Mouse (Mus musculus) adrenal gland, adult 10 weeks (tissue): ENCODE measurements around the gene Riox1. TPM values are rescaled to one million over a fixed set of nuclear protein-coding genes. Genes with fewer than 3 reads are reported as not detected.

ENCODE experiments used
- polyA plus RNA-seq: library from polyadenylated mRNA; stranded (reverse); fragments of 350-450 nt; fragmentation: Illumina TruSeq; extraction: RNeasy Lipid Tissue Mini Kit (QIAGEN cat#74804); gene quantifications from one replicate; pipeline ENCODE4 v1.2.3, GENCODE M21; 2014; ENCODE audit warnings: low read depth, low replicate concordance

Gene Riox1
- polyA plus RNA-seq: 1.7 TPM

DNA sequence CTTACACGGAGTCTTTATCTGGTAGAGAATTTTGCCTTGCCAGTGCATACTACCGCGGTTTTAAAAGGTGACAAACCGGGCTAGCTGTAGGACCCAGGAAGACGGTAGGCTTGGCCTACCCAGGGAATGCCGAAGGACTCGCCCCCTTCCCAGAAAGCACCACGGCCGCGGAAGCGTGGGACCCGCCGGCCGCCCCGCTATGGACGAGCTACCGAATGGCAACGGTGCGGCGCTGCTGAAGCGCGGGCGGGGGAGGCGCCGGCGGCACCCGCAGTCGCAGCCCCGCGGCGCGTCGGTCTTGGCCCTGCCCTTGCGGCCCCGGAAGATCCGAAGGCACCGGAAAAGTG lies at the start of gene Riox1:
TSS of gene Riox1 (plus strand) at position 116 of the 347 bp plus-strand sequence.

DNA sequence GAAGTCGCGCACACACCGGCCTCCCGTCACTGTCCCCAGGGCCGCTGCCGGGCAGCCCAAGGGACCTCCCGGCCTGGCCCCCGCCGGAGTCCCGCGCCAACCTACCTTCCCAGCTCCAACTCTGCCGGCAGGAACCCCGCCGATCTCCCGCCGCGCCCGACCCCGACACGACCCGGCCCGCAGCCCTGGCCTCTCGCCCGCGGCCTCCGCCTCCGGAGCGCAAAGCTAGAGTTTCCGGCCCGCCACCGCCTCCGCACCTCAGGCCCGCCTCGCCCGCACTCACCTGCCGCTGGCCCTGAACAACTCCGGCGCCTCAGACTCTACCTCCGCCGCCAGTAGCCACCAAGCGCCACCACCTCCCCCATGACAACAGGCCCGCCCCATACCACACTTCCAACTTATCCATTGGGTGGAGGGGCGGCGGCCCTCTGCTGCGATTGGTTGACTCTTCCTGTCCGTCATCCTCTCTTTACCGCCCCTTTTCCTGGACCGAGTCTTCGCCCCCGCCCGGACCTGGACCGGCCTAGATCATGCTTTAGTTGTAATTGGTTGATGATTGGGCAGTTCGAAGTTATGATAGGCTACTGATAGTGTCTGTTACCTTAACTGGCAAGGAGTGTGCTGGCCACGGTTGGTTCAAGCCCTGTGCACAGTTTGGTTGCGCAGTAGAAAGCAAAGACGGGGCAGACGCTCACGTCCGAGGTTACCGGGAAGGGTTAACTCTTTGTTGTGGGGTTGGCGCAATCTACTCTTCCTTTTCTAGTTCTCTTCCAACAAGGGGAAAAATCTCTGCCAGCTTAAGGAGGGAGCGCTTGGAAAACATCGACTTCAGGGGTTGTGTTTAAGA lies 28.6 kb upstream of the Riox1 start, which contains the start of gene Numb:
TSS of gene Numb (minus strand) at position 400 of the 847 bp plus-strand sequence.

DNA sequence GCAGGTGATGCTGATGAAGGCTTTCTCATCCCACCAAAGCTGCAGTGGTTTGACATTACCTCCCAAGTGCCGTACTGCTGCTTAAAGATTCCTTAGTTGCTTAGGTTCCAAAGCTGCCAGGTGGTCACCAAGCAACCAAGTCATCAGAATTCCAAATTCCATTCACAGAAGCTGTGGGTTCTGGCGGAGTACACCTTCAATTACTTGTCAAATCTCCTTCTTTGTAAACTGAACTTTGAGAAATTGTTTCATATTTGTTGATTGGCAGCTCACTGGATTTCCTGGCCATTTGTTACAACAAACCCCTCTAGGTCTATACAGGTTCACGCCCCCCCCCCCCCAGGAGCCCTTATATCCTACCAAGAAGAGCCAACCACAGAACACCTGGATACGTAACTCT lies 34.3 kb downstream of the Riox1 start, which contains the start of gene Heatr4:
TSS of gene Heatr4 (minus strand) at position 101 of the 400 bp plus-strand sequence.

DNA sequence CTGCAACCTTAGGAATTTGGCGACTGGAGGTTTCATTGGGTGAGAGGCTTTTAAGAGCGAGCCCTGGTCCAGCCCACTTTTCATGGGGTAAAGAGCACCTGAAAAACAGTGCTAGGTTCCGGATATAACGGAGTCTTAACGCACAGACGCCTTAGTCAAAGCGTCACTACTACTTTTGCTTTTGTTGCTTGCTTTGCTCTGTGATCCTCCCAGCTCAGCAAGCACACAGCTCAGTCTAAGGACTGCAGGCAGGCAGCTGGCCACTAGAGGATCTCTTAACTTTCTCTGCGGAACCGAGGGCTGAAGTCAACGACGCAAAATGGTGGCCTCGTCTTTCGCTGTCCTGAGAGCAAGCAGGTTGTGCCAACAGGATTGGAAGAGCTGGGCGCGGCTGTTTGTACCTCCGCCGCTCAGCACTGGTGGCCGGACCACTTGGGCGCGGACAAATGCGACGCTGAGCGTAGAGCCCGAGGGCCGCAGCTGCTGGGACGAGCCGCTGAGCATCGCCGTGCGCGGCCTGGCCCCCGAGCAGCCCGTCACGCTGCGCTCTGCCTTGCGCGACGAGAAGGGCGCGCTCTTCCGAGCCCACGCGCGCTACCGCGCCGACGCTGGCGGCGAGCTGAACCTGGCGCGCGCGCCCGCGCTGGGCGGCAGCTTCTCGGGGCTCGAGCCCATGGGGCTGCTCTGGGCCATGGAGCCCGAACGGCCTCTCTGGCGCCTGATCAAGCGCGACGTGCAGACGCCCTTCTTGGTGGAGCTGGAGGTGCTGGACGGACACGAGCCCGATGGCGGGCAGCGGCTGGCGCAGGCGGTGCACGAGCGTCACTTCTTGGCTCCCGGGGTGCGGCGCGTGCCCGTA lies 37.4 kb downstream of the Riox1 start, which contains the start of gene Acot2:
TSS of gene Acot2 (plus strand) at position 279 of the 859 bp plus-strand sequence.

Other genes with a start within 250 kb of the Riox1 start
- gene Papln, start 187.0 kb upstream of the Riox1 start, polyA plus RNA-seq: 0.35 TPM
- gene Numb, start 28.7 kb upstream of the Riox1 start, polyA plus RNA-seq: 24.2 TPM
- not detected for gene Heatr4, start 34.2 kb downstream of the Riox1 start, polyA plus RNA-seq
- 3.1 TPM for gene Acot2, start 37.3 kb downstream of the Riox1 start, polyA plus RNA-seq
- 7.6 TPM for gene Acot1, start 58.9 kb downstream of the Riox1 start, polyA plus RNA-seq
- 2.8 TPM for gene Acot4, start 87.8 kb downstream of the Riox1 start, polyA plus RNA-seq
- gene Gm49366, start 88.3 kb downstream of the Riox1 start, polyA plus RNA-seq: not detected
- 0.58 TPM for gene Acot3, start 101.5 kb downstream of the Riox1 start, polyA plus RNA-seq
- gene Acot5, start 118.7 kb downstream of the Riox1 start, polyA plus RNA-seq: not detected
- 16.6 TPM for gene Acot6, start 150.0 kb downstream of the Riox1 start, polyA plus RNA-seq
- gene Dnal1, start 163.8 kb downstream of the Riox1 start, polyA plus RNA-seq: 34.3 TPM
- not detected for gene Pnma1, start 197.9 kb downstream of the Riox1 start, polyA plus RNA-seq